Mouse (Mus musculus): ENCODE measurements around the gene Hamp. TPM values are rescaled to one million over a fixed set of nuclear protein-coding genes. Genes with fewer than 3 reads are reported as not detected.

Gene Hamp
- 0.71 TPM in 1 of 2 replicates, not detected in the other for polyA plus RNA-seq (2015; fragmentation: Nextera tagmentation; extraction: Ambion mirVana)

DNA sequence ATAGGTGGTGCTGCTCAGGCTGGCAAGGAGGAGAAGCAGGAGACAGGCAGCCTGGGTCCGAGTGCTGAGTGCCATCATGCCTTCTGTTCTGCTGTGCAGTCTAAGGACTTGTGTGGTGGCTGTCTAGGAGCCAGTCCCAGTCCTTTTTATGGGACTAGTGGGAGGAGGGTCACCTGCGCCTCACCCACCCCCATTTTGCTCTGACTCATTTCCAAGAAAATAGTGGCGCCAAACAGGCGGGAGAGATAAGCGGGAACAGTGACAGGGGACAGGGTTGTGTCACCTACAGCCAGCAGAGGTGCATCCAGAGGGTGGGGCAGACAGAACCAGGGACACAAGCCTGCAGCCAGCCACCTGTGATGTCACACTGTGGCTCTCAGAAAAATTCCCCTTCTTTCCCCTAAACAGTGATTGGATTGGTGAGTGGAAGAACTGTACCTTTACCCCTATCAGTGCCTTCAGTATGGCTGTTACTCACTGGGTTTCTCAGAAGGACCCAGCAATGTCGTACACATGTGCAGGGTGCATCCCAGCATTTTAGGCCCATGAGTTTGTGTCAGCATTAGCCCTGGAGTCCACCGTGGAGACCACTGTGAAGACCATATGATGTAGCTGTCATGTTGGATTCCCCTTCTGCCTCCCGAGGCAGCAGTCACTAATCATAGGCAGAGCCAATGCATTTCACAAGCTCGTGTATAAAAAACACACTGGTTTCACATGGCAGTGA, at the start of gene Hamp:
TSS of gene Hamp (minus strand) at position 124 of the 727 bp plus-strand sequence.
- Histone ChIP-seq H3K27me3 (replicated peaks) (no peaks in the 10 kb centered on the region), H3K9ac (no peak within 1 kb of the TSS)
- ATAC-seq (ENCODE audit: extremely low read depth, insufficient number of reproducible peaks, low FRiP score, low TSS enrichment) = no peak

DNA sequence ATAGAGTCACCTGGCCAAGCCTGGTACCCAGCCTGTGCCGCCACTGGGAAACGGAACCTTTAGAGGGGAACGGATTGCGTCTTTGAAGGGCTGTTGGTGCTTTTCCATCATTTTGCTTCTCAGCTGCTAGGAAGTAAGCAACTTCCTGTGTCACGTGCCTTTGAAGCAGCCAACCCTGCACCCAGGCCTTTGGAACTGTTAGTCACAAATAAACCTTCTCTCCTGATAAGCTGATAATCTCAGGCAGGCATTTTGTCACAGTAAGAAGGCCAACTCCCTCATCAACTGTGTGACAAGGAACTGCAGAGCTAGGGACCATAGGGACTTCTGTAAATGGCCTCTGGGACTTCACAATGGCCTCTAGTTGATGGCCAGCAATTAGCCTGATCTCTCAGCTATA, 48.3 kb upstream of the Hamp start:
- H3K4me1 ChIP-seq = peaks cover 10% of the 10 kb centered on the region
- H3K27me3 ChIP-seq (replicated peaks) = no peaks in the 10 kb centered on the region
- H3K9me3 ChIP-seq = peaks cover 10% of the 10 kb centered on the region; the same call in 1 of the 2 replicates
- WGBS = 55% methylated on average over 5 of the region's 5 CpGs
- no peak overlapping the region for H3K4me3 ChIP-seq
- no peak overlapping the region for H3K9ac ChIP-seq
- H3K27ac ChIP-seq (replicated peaks) = no peak overlapping the region
- ATAC-seq (ENCODE audit: extremely low read depth, insufficient number of reproducible peaks, low FRiP score, low TSS enrichment) = no peak
- no peak overlapping the region for H3K4me2 ChIP-seq
- no peaks in the 10 kb centered on the region for H3K36me3 ChIP-seq

More for the DNA sequence above, at the start of gene Hamp:
- Histone ChIP-seq H3K9me3 (no peaks in the 10 kb centered on the region), H3K4me1 (no peaks in the 10 kb centered on the region), H3K36me3 (peaks cover 23% of the 10 kb centered on the region), H3K4me3 (no peak within 1 kb of the TSS), H3K4me2 (no peak within 1 kb of the TSS), H3K27ac (replicated peaks) (no peak within 1 kb of the TSS)
- 49% methylated on average over 9 of the region's 9 CpGs for WGBS

- Histone ChIP-seq H3K9me3 (no peaks in the 10 kb centered on the region), H3K36me3 (no peaks in the 10 kb centered on the region), H3K27me3 (replicated peaks) (no peaks in the 10 kb centered on the region), H3K4me1 (peaks cover 10% of the 10 kb centered on the region), H3K27ac (replicated peaks) (no peak overlapping the region), H3K9ac (no peak overlapping the region), H3K4me3 (no peak overlapping the region), H3K4me2 (no peak overlapping the region)
- 73% methylated on average over 4 of the region's 4 CpGs for WGBS
- no peak for ATAC-seq (ENCODE audit: extremely low read depth, insufficient number of reproducible peaks, low FRiP score, low TSS enrichment)
Measured at GRCm38 (mm10) chr7:30988519-30989162, 44.8 kb upstream of the Hamp start.

DNA sequence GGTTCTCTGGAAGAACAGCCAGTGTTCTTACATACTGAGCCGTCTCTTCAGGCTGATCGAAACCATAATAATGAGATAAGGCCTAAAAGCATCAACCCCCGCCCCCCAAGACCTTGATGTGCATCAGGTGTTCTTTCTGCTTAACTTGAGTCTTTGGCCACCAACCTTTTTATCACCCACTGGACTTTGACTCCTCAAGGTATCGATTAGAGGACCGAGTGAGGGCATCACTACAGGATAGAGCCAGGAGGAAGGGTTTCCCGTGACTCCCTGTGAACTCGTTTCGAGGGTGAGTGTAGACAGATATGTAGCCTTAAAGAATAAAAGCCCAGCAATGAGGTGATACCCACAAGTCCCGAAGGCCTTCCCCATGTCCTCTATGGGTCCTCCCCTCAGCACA, 41.5 kb upstream of the Hamp start:
- no peak overlapping the region for H3K4me2 ChIP-seq
- no peak overlapping the region for H3K27ac ChIP-seq (replicated peaks)
- no peak overlapping the region for H3K9ac ChIP-seq
- no peaks in the 10 kb centered on the region for H3K4me1 ChIP-seq
- H3K27me3 ChIP-seq (replicated peaks) = no peaks in the 10 kb centered on the region
- H3K36me3 ChIP-seq = no peaks in the 10 kb centered on the region
- WGBS = 81% methylated on average over 9 of the region's 9 CpGs
- no peak for ATAC-seq (ENCODE audit: extremely low read depth, insufficient number of reproducible peaks, low FRiP score, low TSS enrichment)
- H3K9me3 ChIP-seq = no peaks in the 10 kb centered on the region
- no peak overlapping the region for H3K4me3 ChIP-seq

DNA sequence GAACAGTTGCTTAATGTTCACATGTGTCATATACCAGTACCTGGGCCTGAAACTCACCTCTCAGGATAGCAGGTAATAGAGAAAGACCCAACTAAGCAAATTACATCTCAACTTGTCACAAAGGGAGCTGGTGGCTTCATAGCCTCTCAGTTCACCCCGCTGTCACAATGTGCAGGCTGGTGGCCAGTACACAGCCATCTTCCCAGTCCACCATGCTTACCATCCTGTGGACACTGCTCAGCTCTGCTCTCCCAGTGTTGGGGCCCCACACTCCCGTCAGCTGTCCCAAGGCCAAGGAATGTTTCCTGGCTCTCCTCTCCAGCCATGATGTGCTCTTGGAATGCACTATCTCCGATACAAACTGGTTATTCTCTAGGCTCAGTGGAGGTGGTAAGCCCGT, 37.9 kb upstream of the Hamp start:
- no peaks in the 10 kb centered on the region for H3K4me1 ChIP-seq
- no peaks in the 10 kb centered on the region for H3K9me3 ChIP-seq
- no peak overlapping the region for H3K4me3 ChIP-seq
- H3K9ac ChIP-seq = no peak overlapping the region
- no peaks in the 10 kb centered on the region for H3K36me3 ChIP-seq
- H3K4me2 ChIP-seq = no peak overlapping the region
- no peaks in the 10 kb centered on the region for H3K27me3 ChIP-seq (replicated peaks)
- no peak overlapping the region for H3K27ac ChIP-seq (replicated peaks)
- no peak for ATAC-seq (ENCODE audit: extremely low read depth, insufficient number of reproducible peaks, low FRiP score, low TSS enrichment)
- WGBS = 76% methylated on average over 4 of the region's 4 CpGs

- Histone ChIP-seq H3K9me3 (no peaks in the 10 kb centered on the region), H3K36me3 (no peaks in the 10 kb centered on the region), H3K27me3 (replicated peaks) (peaks cover 22% of the 10 kb centered on the region), H3K4me3 (peak within 1 kb of the TSS; percentile 56), H3K9ac (peak within 1 kb of the TSS; percentile 78), H3K27ac (replicated peaks) (no peak within 1 kb of the TSS), H3K4me2 (peak within 1 kb of the TSS; percentile 78), H3K4me1 (peaks cover 11% of the 10 kb centered on the region)
- 2% methylated on average over 37 of the region's 37 CpGs for WGBS
- ATAC-seq (ENCODE audit: extremely low read depth, insufficient number of reproducible peaks, low FRiP score, low TSS enrichment) = peak; percentile 49; the same call in 1 of the 2 replicates
Measured at GRCm38 (mm10) chr7:30973501-30974289, 29.9 kb upstream of the Hamp start, which contains the start of gene Fam187b. Fam187b (plus strand) TSS chr7:30973790.

DNA sequence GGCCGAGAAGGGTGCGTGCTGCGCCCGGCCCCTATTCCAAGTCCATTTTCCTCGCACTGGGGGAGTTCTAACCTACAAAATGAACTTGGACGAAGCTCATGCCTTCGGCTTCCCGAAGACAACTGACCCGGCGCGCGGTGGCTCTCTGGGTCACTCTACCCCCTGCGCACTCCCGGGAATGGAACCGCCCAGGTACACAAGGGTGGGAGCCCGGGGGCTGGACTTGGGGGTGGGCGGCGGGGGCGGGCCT, 29.3 kb upstream of the Hamp start, which contains the start of gene Lsr:
TSS of gene Lsr (minus strand) at position 214 of the 250 bp plus-strand sequence.
- no peak for ATAC-seq (ENCODE audit: extremely low read depth, insufficient number of reproducible peaks, low FRiP score, low TSS enrichment)
- peak within 1 kb of the TSS; percentile 78 for H3K4me2 ChIP-seq
- H3K9me3 ChIP-seq = no peaks in the 10 kb centered on the region
- H3K27me3 ChIP-seq (replicated peaks) = peaks cover 22% of the 10 kb centered on the region
- peak within 1 kb of the TSS; percentile 78 for H3K9ac ChIP-seq
- H3K4me3 ChIP-seq = peak within 1 kb of the TSS; percentile 56
- no peak within 1 kb of the TSS for H3K27ac ChIP-seq (replicated peaks)
- no peaks in the 10 kb centered on the region for H3K36me3 ChIP-seq
- peaks cover 11% of the 10 kb centered on the region for H3K4me1 ChIP-seq
- WGBS = 0% methylated on average over 19 of the region's 19 CpGs

DNA sequence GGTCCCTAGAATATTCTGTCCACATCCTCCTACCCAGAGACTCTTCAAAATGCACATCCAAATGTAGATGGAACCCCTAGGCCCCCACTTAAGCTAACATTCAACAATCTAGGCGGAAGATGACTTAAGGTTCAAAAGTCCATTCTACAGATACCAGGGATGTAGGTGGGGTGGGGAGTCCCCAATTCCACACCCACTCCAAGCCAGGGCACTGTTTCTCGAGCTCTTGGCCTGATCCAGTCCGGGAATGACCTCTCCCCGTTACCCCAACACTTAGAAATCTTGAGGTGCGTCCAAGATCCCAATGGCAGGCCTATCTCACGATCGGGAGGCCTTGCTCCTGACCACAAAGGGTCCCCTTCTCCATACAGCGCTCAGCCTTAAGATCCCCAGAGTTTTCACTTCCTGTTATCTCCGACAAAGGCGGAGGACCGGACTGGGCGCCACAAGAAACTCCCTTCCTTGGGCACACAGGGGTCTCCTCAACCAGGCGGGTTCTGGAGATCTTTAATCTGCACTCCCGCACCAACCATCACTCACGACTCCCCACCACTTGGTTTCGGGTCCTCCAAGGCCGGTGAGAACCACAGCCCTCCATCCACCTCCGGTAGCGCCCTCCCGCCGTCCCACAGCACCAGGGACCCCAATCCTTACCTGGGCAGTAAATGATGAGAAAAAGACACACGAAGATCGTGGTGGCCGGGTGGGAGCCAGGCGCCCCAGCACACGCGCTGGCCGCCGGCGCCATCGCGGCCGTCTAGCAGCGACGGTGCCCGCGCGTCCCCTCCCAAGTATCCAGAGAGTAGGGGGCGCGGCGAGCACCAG, 28.8 kb upstream of the Hamp start:
- Histone ChIP-seq H3K27ac (replicated peaks) (no peak overlapping the region), H3K27me3 (replicated peaks) (peaks cover 22% of the 10 kb centered on the region), H3K4me3 (peak overlapping the region; percentile 56), H3K36me3 (no peaks in the 10 kb centered on the region), H3K9me3 (no peaks in the 10 kb centered on the region), H3K4me1 (peaks cover 11% of the 10 kb centered on the region), H3K4me2 (peak overlapping the region; percentile 78), H3K9ac (peak overlapping the region; percentile 78)
- ATAC-seq (ENCODE audit: extremely low read depth, insufficient number of reproducible peaks, low FRiP score, low TSS enrichment) = no peak
- 5% methylated on average over 41 of the region's 41 CpGs for WGBS

- H3K36me3 ChIP-seq = no peaks in the 10 kb centered on the region
- H3K27me3 ChIP-seq (replicated peaks) = peaks cover 22% of the 10 kb centered on the region
- 0 out of 2 replicates have a peak overlapping the region, but pooled peaks have one; percentile 56 for H3K4me3 ChIP-seq
- H3K4me1 ChIP-seq = peaks cover 11% of the 10 kb centered on the region
- no peak overlapping the region for H3K9ac ChIP-seq
- WGBS = 87% methylated on average over 15 of the region's 15 CpGs
- H3K27ac ChIP-seq (replicated peaks) = no peak overlapping the region
- H3K9me3 ChIP-seq = no peaks in the 10 kb centered on the region
- ATAC-seq (ENCODE audit: extremely low read depth, insufficient number of reproducible peaks, low FRiP score, low TSS enrichment) = no peak
- peak overlapping the region; percentile 78; the same call in 1 of the 2 replicates for H3K4me2 ChIP-seq
Measured at GRCm38 (mm10) chr7:30971901-30972300, 28.1 kb upstream of the Hamp start.

DNA sequence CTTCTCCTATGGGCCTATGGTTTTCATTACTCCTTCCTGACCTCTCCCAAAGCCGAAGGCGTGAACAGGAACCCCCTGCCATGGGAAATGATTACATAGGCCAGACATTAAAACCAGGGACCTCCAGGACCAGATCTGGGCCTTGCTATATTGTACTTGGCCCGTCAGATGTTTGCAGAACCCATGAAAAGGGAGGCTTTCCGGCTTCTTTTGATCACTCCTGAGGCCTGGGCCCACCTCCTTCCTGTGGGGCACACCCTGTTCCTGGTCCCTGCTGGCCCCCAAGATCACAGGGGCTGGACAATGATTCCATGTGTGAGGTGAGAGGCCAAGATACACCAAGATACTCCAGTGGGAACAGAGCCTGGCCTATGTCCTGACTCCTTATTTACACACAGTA, 25.3 kb upstream of the Hamp start:
- WGBS = 79% methylated on average over 4 of the region's 4 CpGs
- Histone ChIP-seq H3K36me3 (no peaks in the 10 kb centered on the region), H3K4me2 (no peak overlapping the region), H3K4me1 (peaks cover 11% of the 10 kb centered on the region), H3K4me3 (no peak overlapping the region), H3K9me3 (no peaks in the 10 kb centered on the region), H3K9ac (no peak overlapping the region), H3K27ac (replicated peaks) (0 out of 2 replicates have a peak overlapping the region, but pooled peaks have one; percentile 39), H3K27me3 (replicated peaks) (peaks cover 22% of the 10 kb centered on the region)
- no peak for ATAC-seq (ENCODE audit: extremely low read depth, insufficient number of reproducible peaks, low FRiP score, low TSS enrichment)

Measured in heart, embryonic 13.5 days (tissue).